Mouse (Mus musculus) kidney, adult 9 months (tissue): ENCODE data around the gene Mindy1.

Experiments used
- DNase-seq: peaks from one replicate; pipeline ENCODE4 v3.0.0; 2022

The Mindy1 gene

GRCm38 (mm10) chr3:95281216-95282126, at the start of gene Mindy1, which contains the start of gene Prune1:
TSS of gene Mindy1 (plus strand) at chr3:95281345.
TSS of gene Prune1 (minus strand) at chr3:95282076.
- peak; percentile 99 for DNase-seq

- peak; percentile 82 for DNase-seq
These were observed 48.4 kb upstream of the Mindy1 start for GRCm38 (mm10) chr3:95232771-95233170.

DNA sequence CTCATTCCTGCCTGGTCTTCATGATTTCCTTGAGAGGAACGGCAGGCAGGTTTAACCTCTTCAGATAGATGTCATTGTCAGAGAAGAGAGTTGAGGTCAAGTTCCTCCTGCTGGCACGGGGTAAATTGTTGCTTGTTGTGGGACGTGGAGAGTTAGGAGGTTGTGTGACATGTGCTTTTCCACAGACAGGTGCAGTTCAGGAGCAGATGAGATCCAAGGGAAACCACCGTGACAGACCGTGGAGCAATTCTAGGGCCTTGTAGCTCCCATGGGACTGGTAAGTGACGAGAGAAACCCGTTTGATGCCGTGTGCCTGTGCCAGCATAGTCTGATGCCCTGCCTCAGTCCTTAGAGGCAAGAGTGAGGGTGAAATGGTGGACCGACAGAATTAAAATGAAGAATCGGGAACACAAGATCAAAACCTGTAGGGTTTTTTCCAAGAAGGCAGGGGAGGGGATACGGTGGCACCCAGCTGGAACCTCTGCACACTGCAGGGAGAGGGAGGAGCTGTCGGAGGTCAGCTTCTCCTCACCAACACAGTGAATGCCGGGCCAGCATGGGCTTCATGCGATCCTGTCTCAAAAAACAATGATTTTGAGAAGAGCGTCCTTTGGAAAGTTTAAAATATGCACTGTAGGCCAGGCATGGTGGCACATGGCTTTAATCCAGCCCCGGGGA, 47.7 kb upstream of the Mindy1 start:
- DNase-seq: peak; percentile 65

- peak; percentile 51 for DNase-seq
These were observed 45.5 kb upstream of the Mindy1 start for GRCm38 (mm10) chr3:95235386-95236301.

GRCm38 (mm10) chr3:95237541-95238099, 43.5 kb upstream of the Mindy1 start:
- DNase-seq: no peak

- DNase-seq: no peak
These were observed 42.1 kb upstream of the Mindy1 start for GRCm38 (mm10) chr3:95239022-95239421.

DNA sequence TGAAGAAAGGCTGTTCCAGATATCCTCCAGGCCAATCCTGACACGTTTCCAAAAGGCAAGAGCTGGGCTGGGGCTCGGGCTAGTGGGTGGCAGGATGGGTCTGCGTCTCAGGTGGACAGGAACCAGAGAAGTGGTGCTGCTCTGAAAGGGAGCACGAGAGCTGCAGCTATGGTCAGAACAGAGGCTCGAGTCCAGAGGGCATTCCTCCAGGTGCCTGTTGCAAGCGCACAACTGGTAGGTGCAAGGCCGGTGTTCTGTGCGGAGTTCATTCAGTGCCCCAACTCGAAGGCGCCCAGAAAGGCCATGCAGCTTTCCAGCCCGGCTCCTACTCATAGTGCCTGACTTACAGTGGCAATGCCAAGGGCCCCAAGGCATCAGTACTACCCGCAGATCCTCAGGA, 41.2 kb upstream of the Mindy1 start:
- DNase-seq: no peak

GRCm38 (mm10) chr3:95240900-95241299, 40.2 kb upstream of the Mindy1 start:
- no peak for DNase-seq

DNA sequence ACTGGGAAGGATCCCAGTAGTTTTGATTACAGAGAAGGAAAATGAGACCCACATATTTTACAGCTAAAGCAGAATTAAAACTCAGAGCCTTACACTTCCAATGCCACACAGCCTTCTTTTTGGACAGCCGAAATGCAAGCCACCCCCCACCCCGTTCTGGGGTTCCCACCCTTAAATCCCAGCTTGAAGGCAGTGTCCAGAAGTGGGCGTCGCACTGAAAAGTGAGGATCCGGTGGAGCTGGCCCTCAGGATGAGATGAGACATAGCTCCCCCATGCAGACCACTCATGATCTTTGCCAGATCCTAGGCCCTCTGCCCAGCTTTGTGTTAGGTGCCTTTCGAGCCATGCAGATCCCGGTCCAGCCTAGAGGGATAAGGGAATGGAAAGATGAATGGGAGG, 39.6 kb upstream of the Mindy1 start, which contains the start of gene Gm128:
Gm128 (minus strand) TSS at position 101 of the 400 bp plus-strand sequence.
- no peak for DNase-seq

GRCm38 (mm10) chr3:95243086-95243485, 38.1 kb upstream of the Mindy1 start:
- no peak for DNase-seq

DNA sequence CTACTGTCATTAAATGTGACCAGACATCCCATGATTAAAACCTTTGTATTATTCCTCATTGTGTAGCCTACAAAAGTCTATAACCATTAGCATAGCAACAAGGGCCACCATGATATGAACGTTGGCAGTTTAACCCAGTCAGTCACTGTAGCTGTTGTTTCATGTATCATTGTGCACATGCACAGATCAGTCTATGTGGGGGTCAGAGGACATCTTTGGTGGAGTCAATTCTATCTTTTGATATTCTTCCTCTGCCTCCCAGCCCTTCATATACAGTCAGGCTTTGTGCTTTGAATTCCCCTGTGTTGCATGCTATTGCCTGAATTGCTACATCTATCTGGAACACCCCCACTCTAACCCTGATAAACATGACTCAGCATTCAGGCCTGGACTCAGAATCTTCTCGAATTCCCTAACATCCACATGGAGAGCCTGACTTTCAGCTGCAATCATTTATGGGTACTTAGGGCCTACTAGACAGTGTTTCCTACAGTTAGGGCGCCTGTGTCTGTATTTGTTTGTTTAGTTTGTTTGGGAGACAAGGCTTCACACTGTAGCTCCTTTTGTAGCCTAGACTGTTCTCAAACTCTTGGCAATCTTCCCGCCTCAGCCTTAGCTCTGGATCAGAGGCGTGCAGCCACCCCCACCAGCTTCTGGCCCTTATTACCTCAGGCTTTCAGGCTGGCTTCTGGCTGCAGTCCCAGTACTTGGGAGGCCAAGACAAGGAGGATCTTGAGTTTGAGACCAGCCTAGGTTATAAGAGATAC, 34.5 kb upstream of the Mindy1 start:
- DNase-seq: peak; percentile 59

DNA sequence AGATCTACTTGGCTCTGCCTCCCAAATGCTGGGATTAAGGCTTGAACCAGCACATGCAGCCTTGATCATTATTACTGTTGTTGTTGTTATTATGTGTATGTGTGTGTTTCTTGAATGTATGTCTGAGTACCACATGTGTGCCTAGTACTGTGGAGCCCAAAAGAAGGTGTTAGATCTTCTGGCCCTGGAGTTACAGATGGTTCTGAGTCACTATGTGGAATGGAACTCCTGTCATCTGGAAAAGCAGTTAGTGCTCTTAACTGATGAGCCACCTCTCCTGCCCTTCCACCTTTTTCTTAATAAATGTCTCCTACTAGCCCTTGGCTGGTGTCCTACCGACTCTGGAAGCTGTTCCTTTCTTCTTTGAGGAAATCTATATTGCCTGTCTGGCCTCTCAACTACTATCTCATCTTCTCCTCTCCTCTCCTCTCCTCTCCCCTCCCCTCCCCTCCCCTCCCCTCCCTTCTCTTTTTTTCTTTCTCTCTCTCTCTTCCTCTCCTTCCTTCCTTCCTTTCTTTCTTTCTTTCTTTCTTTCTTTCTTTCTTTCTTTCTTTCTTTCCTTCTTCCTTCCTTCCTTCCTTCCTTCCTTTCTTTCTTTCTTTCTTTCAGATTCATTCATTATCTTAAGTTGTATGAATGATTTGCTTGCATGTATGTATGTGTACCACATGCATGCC, 33.3 kb upstream of the Mindy1 start:
- no peak for DNase-seq

GRCm38 (mm10) chr3:95250361-95250760, 30.8 kb upstream of the Mindy1 start:
- no peak for DNase-seq

GRCm38 (mm10) chr3:95250783-95251424, 30.2 kb upstream of the Mindy1 start, which contains the start of gene Bnipl:
TSS of gene Bnipl (minus strand) at chr3:95251193.
- no peak for DNase-seq

DNA sequence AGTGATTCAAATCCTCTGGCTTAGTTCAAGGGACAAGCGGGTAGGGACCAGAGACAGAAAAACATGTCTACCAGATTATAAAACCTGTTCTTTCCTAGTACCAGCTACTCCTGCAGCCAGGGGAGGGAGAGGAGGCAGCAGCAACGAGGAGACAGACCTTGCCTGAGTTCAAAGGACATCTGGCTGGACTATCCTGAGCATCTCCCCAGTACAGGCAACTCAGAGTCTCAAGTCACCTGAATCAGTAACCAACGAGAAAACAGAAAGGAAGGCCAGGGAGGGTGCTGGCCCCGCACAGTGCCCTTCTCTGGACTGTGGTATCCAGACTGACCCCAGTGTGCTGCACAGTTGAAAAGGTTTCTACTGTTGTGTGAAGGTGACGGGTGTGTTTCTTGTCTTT, 24.2 kb upstream of the Mindy1 start:
- DNase-seq: peak; percentile 76

DNA sequence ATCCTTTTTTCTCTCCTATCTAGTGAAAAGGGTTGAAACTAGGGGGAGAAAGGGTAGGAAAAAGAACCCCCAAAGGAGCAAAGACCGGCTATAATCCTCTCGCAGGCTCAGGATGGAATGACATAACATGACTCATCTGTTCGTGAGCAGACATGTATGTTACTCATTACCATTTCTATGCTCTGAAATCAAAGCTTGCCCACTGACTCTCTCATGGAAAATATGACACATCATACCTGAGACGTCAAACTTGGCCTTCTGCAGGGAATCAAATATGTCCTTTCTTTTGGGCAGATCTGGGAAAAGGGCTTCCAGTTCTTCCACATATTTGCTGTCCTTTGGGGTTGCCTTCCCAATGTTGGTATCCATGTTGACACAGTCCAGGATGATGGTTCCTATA, 19.2 kb upstream of the Mindy1 start:
- DNase-seq: no peak

GRCm38 (mm10) chr3:95263089-95263739, 17.9 kb upstream of the Mindy1 start:
- DNase-seq: peak; percentile 97

- DNase-seq: no peak
These were observed 16.4 kb upstream of the Mindy1 start for GRCm38 (mm10) chr3:95264724-95265123.

GRCm38 (mm10) chr3:95266052-95266451, 15.1 kb upstream of the Mindy1 start:
- no peak for DNase-seq

GRCm38 (mm10) chr3:95267855-95268254, 13.3 kb upstream of the Mindy1 start:
- peak; percentile 76 for DNase-seq
